Mouse (Mus musculus): ENCODE data around the gene Hgf. TPM values are rescaled to one million over a fixed set of nuclear protein-coding genes. Genes with fewer than 3 reads are reported as not detected.

The Hgf gene
- polyA plus RNA-seq, 1 experiment from 2014 or later = 2.6 TPM

DNA sequence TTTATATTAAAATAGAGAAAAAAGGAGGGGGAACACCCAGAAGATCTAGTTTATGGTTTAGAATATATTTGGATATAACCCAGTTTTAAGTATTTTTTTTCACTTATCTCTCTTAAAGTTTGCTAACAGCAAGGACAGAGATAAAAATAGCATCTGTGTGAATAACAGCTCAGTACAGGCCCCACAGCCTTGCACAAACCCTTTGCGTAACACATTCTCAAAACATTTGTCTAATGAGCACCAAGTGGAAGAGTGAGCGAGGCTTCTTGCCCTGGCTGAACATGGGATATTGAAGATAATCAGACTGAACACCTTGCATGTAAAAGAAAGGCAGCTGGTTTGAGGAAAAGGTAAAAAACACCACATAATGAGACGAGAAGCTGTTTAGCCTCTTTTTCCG is 15.7 kb downstream of the Hgf start:
- no peaks in the 10 kb centered on the region for H3K4me1 ChIP-seq (ENCODE audit: control insufficient read depth, low read depth, low read length)
- H3K36me3 ChIP-seq (ENCODE audit: control insufficient read depth, insufficient read depth) = no peaks in the 10 kb centered on the region
- 57% methylated on average over 4 of the region's 4 CpGs for WGBS (ENCODE audit: insufficient replicate concordance)
- no peak for ATAC-seq (ENCODE audit: low read depth)
- H3K9ac ChIP-seq (ENCODE audit: low read depth, low read length) = no peak overlapping the region
- H3K27ac ChIP-seq (ENCODE audit: low read length) = no peak overlapping the region
- H3K9me3 ChIP-seq (replicated peaks; ENCODE audit: control insufficient read depth, low read length) = no peaks in the 10 kb centered on the region
- no peak overlapping the region for H3K4me2 ChIP-seq (ENCODE audit: low read depth, low read length)
- H3K4me3 ChIP-seq (ENCODE audit: low read depth, low read length) = no peak overlapping the region
- H3K27me3 ChIP-seq (ENCODE audit: control insufficient read depth, insufficient read depth, low read depth, low read length) = no peaks in the 10 kb centered on the region

DNA sequence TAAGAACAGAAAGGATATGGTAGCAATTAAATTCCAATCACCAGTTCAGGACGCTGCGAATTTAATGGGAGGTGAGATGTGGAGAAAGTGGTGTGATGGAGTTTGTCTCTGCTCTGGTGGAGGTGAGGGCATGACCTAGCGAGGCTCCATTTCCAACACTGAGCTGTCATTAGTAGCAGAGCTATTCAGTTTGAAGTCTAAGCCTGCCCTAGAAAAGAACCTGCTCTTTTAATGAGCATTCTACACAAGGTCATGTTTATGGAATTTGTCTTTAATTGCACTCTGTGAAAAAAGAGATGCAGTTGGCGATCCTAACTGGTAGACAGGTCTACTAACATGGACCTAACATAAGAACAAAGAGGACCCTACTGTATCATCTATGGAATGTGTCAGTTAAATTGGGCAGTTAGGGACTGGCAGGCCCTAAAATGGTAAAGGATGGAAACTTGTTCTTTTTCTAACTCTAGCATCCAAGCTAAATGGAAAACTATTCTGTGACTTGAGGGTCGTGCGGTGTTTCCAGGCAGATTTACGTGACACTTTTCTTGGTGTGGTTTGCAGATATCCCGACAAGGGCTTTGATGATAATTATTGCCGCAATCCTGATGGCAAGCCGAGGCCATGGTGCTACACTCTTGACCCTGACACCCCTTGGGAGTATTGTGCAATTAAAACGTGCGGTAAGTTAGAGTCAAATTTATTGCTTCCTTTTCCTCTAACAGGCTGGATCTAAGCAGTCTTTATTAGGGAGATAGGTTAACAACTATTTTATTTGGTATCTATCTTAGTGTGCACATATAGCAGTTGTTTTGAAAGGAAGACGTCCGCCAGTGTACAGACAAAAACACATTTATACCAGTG is 24.8 kb downstream of the Hgf start:
- H3K36me3 ChIP-seq (ENCODE audit: control insufficient read depth, insufficient read depth) = no peaks in the 10 kb centered on the region
- ATAC-seq (ENCODE audit: low read depth) = no peak
- no peak overlapping the region for H3K27ac ChIP-seq (ENCODE audit: low read length)
- no peak overlapping the region for H3K9ac ChIP-seq (ENCODE audit: low read depth, low read length)
- H3K4me1 ChIP-seq (ENCODE audit: control insufficient read depth, low read depth, low read length) = no peaks in the 10 kb centered on the region
- WGBS (ENCODE audit: insufficient replicate concordance) = 36% methylated on average over 14 of the region's 14 CpGs
- no peak overlapping the region for H3K4me3 ChIP-seq (ENCODE audit: low read depth, low read length)
- H3K9me3 ChIP-seq (replicated peaks; ENCODE audit: control insufficient read depth, low read length) = no peaks in the 10 kb centered on the region
- H3K27me3 ChIP-seq (ENCODE audit: control insufficient read depth, insufficient read depth, low read depth, low read length) = no peaks in the 10 kb centered on the region
- no peak overlapping the region for H3K4me2 ChIP-seq (ENCODE audit: low read depth, low read length)

DNA sequence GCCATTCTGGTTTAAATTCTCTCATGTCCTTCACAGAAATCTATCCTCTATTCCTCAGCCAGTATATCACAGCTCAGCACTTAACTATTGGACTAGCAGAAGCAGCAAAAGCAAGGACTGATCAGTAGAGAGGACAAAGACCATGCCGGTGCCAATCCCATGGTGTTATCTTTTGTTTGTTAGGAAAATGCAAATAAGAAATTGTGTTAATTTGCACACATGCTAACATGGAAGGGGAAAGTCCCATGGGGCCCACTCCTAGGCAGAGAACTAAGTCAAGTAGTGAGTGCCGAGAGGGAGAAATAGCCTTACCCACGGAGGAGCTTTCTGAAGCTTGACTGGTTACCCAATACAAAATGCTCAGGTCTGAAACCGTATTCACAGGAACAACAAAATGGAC is 42.4 kb downstream of the Hgf start:
- Histone ChIP-seq H3K4me3 (ENCODE audit: low read depth, low read length) (no peak overlapping the region), H3K9me3 (replicated peaks; ENCODE audit: control insufficient read depth, low read length) (no peaks in the 10 kb centered on the region), H3K27me3 (ENCODE audit: control insufficient read depth, insufficient read depth, low read depth, low read length) (no peaks in the 10 kb centered on the region), H3K4me2 (ENCODE audit: low read depth, low read length) (no peak overlapping the region), H3K4me1 (ENCODE audit: control insufficient read depth, low read depth, low read length) (no peaks in the 10 kb centered on the region), H3K9ac (ENCODE audit: low read depth, low read length) (no peak overlapping the region), H3K36me3 (ENCODE audit: control insufficient read depth, insufficient read depth) (no peaks in the 10 kb centered on the region), H3K27ac (ENCODE audit: low read length) (no peak overlapping the region)
- WGBS (ENCODE audit: insufficient replicate concordance) = 77% methylated on average over 4 of the region's 4 CpGs
- ATAC-seq (ENCODE audit: low read depth) = no peak

DNA sequence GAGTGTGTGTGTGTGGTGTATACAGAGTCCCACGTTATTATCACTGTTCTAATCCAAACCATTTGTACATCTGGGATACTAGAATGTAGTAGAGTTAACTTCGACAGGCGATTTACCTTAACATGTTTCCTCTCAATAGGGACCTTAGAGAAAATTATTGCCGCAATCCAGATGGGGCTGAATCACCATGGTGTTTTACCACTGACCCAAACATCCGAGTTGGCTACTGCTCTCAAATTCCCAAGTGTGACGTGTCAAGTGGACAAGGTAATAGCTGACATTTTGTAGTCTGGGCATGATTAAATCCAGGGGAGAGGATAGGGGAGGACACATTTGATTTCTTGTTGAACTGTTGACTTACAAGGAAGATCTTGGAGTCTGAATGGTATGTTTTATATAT is 44.7 kb downstream of the Hgf start:
- H3K9ac ChIP-seq (ENCODE audit: low read depth, low read length) = no peak overlapping the region
- WGBS (ENCODE audit: insufficient replicate concordance) = 59% methylated on average over 6 of the region's 6 CpGs
- H3K9me3 ChIP-seq (replicated peaks; ENCODE audit: control insufficient read depth, low read length) = no peaks in the 10 kb centered on the region

DNA sequence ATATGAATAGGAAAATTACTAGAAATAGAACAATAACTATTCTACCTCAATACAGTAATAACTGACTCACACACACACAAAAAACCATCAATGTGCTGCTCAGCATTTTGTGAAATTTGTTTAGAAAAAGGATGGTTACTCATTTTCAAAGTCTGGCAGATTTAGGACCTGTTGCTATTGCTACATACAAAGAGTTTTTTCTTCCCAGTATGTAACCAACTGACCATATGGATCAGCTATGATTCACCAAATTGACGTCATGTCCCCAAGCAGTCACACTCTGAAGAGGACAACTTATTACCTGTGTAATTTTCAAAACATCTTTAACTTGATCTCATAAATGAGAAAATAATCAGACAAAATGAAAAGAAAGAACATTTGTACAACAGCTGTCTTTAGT is 48.2 kb downstream of the Hgf start:
- no peaks in the 10 kb centered on the region for H3K36me3 ChIP-seq (ENCODE audit: control insufficient read depth, insufficient read depth)
- no peak overlapping the region for H3K4me3 ChIP-seq (ENCODE audit: low read depth, low read length)
- no peak overlapping the region for H3K27ac ChIP-seq (ENCODE audit: low read length)
- no peaks in the 10 kb centered on the region for H3K9me3 ChIP-seq (replicated peaks; ENCODE audit: control insufficient read depth, low read length)
- no peaks in the 10 kb centered on the region for H3K27me3 ChIP-seq (ENCODE audit: control insufficient read depth, insufficient read depth, low read depth, low read length)
- 53% methylated on average over 1 of the region's 1 CpGs for WGBS (ENCODE audit: insufficient replicate concordance)
- H3K4me2 ChIP-seq (ENCODE audit: low read depth, low read length) = no peak overlapping the region
- ATAC-seq (ENCODE audit: low read depth) = no peak
- no peaks in the 10 kb centered on the region for H3K4me1 ChIP-seq (ENCODE audit: control insufficient read depth, low read depth, low read length)
- H3K9ac ChIP-seq (ENCODE audit: low read depth, low read length) = no peak overlapping the region

More for the DNA sequence above, 44.7 kb downstream of the Hgf start:
- H3K4me2 ChIP-seq (ENCODE audit: low read depth, low read length) = no peak overlapping the region
- H3K27ac ChIP-seq (ENCODE audit: low read length) = no peak overlapping the region
- ATAC-seq (ENCODE audit: low read depth) = no peak
- H3K4me3 ChIP-seq (ENCODE audit: low read depth, low read length) = no peak overlapping the region
- no peaks in the 10 kb centered on the region for H3K27me3 ChIP-seq (ENCODE audit: control insufficient read depth, insufficient read depth, low read depth, low read length)
- H3K36me3 ChIP-seq (ENCODE audit: control insufficient read depth, insufficient read depth) = no peaks in the 10 kb centered on the region
- H3K4me1 ChIP-seq (ENCODE audit: control insufficient read depth, low read depth, low read length) = no peaks in the 10 kb centered on the region

DNA sequence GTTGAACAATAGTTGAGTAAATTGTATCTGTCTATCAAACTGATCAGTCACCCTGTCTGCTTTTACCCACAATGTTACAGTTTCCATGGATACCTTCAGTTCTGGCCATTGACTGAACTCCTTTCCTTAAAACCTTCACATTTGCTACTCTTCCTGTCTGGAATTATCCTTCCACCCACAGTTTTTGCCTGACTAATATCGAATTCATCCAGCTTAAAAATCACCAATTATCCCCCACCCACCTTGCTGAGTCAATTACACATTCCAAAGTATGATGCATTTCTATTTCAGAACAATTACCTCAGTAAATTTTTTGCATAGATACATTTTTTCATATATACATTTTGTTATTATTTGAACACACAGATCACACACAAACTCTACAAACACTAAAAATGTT is 79.7 kb downstream of the Hgf start:
- 47% methylated on average over 1 of the region's 1 CpGs for WGBS (ENCODE audit: insufficient replicate concordance)
- H3K4me2 ChIP-seq (ENCODE audit: low read depth, low read length) = no peak overlapping the region
- no peaks in the 10 kb centered on the region for H3K36me3 ChIP-seq (ENCODE audit: control insufficient read depth, insufficient read depth)
- H3K4me3 ChIP-seq (ENCODE audit: low read depth, low read length) = no peak overlapping the region
- H3K27me3 ChIP-seq (ENCODE audit: control insufficient read depth, insufficient read depth, low read depth, low read length) = no peaks in the 10 kb centered on the region
- H3K9ac ChIP-seq (ENCODE audit: low read depth, low read length) = no peak overlapping the region
- ATAC-seq (ENCODE audit: low read depth) = no peak
- no peaks in the 10 kb centered on the region for H3K4me1 ChIP-seq (ENCODE audit: control insufficient read depth, low read depth, low read length)
- no peak overlapping the region for H3K27ac ChIP-seq (ENCODE audit: low read length)
- H3K9me3 ChIP-seq (replicated peaks; ENCODE audit: control insufficient read depth, low read length) = no peaks in the 10 kb centered on the region

DNA sequence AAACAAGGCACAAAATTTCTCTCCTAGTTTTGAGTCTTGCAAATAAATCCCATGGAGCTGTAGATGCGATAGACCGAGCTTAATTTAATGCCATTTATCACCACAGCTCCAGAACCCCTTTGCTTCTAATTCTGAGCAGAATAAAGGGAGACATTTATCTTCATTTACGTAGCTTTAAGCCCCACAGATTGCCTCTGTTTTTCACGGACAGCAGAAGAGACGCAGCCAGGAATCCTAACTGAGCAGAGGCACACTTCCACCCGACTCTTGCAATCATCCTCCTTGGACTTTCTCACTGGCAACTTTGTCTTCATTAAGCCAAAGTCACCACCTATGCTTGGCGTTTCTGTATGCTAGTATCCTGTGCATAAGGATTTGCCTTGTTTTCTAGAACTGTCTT is 93.1 kb downstream of the Hgf start:
- WGBS (ENCODE audit: insufficient replicate concordance) = 58% methylated on average over 7 of the region's 7 CpGs
- Histone ChIP-seq H3K4me1 (ENCODE audit: control insufficient read depth, low read depth, low read length) (no peaks in the 10 kb centered on the region), H3K4me2 (ENCODE audit: low read depth, low read length) (no peak overlapping the region), H3K9me3 (replicated peaks; ENCODE audit: control insufficient read depth, low read length) (no peaks in the 10 kb centered on the region), H3K27ac (ENCODE audit: low read length) (no peak overlapping the region), H3K36me3 (ENCODE audit: control insufficient read depth, insufficient read depth) (no peaks in the 10 kb centered on the region), H3K9ac (ENCODE audit: low read depth, low read length) (no peak overlapping the region), H3K4me3 (ENCODE audit: low read depth, low read length) (no peak overlapping the region), H3K27me3 (ENCODE audit: control insufficient read depth, insufficient read depth, low read depth, low read length) (no peaks in the 10 kb centered on the region)
- no peak for ATAC-seq (ENCODE audit: low read depth)

DNA sequence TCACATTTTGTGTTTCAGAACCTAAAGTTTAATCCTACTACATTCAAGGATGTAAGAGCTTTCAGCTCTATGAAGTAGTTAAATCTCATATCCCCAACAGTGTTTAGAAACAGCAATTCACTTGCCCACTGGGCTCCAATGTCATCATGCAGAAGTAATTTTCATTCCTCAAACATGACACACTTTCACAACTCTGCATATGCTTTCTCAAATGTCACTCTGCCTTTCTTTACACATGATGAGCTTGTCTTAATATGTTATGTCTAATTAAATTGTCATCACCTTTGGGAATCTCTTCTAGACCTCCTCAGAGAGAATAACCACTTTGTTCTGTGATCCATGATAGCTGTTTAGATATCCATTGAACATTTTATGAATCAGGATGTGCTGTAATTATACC is 94.4 kb downstream of the Hgf start:
- Histone ChIP-seq H3K27me3 (ENCODE audit: control insufficient read depth, insufficient read depth, low read depth, low read length) (no peaks in the 10 kb centered on the region), H3K9me3 (replicated peaks; ENCODE audit: control insufficient read depth, low read length) (no peaks in the 10 kb centered on the region), H3K4me3 (ENCODE audit: low read depth, low read length) (no peak overlapping the region), H3K36me3 (ENCODE audit: control insufficient read depth, insufficient read depth) (no peaks in the 10 kb centered on the region), H3K4me2 (ENCODE audit: low read depth, low read length) (no peak overlapping the region), H3K4me1 (ENCODE audit: control insufficient read depth, low read depth, low read length) (no peaks in the 10 kb centered on the region), H3K27ac (ENCODE audit: low read length) (no peak overlapping the region), H3K9ac (ENCODE audit: low read depth, low read length) (no peak overlapping the region)
- no peak for ATAC-seq (ENCODE audit: low read depth)

DNA sequence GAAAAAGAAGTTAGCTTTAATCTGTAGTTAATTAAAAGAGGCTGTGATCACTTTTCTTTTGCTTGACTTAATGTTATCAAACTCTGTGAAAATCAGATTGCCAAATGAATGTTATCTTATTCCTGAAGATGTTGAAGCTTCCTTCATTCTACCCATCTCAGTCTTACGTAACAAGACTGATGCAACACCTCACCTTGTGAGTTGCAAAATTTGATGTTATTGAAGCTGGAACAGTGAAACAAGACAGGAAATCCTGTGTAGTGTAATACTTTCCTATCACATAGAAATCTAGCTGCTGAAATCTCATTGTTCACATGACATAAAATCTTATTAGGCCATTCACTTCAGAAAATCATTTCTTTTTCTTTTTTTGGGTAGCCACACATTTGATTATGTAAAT is 96.9 kb downstream of the Hgf start:
- 62% methylated on average over 1 of the region's 1 CpGs for WGBS (ENCODE audit: insufficient replicate concordance)
- H3K36me3 ChIP-seq (ENCODE audit: control insufficient read depth, insufficient read depth) = no peaks in the 10 kb centered on the region
- H3K27ac ChIP-seq (ENCODE audit: low read length) = no peak overlapping the region
- no peak overlapping the region for H3K9ac ChIP-seq (ENCODE audit: low read depth, low read length)
- H3K27me3 ChIP-seq (ENCODE audit: control insufficient read depth, insufficient read depth, low read depth, low read length) = no peaks in the 10 kb centered on the region
- H3K4me2 ChIP-seq (ENCODE audit: low read depth, low read length) = no peak overlapping the region
- no peaks in the 10 kb centered on the region for H3K9me3 ChIP-seq (replicated peaks; ENCODE audit: control insufficient read depth, low read length)
- no peak overlapping the region for H3K4me3 ChIP-seq (ENCODE audit: low read depth, low read length)
- no peaks in the 10 kb centered on the region for H3K4me1 ChIP-seq (ENCODE audit: control insufficient read depth, low read depth, low read length)
- ATAC-seq (ENCODE audit: low read depth) = no peak

All from liver, embryonic 16.5 days (tissue).